Mouse (Mus musculus) thymus, adult 2 months (tissue): ENCODE measurements around the gene Rxfp4. TPM values are rescaled to one million over a fixed set of nuclear protein-coding genes. Genes with fewer than 3 reads are reported as not detected.

Source experiments
- DNase-seq: peaks from one replicate; pipeline ENCODE4 v3.0.0; 2021
- H3K27ac ChIP-seq: fragments of 200-500 bp; 2 replicates; pipeline ENCODE4 v1.5.1; 2012; ENCODE audit warnings: low read length, control low read depth; ENCODE audit not compliant: control insufficient read depth, insufficient read depth
- H3K27me3 ChIP-seq: fragments of 200-500 bp; 2 replicates; pipeline ENCODE4 v1.6.1; 2012; ENCODE audit warnings: mild to moderate bottlenecking, low read length, moderate library complexity, mixed read lengths; ENCODE audit not compliant: control insufficient read depth, insufficient read depth
- H3K36me3 ChIP-seq: fragments of 200-500 bp; 2 replicates; pipeline ENCODE4 v1.6.1; 2012; ENCODE audit warnings: mild to moderate bottlenecking, low read length, moderate library complexity; ENCODE audit not compliant: control insufficient read depth, insufficient read depth
- H3K4me1 ChIP-seq: fragments of 200-500 bp; replicated peaks from 2 replicates; pipeline ENCODE4 v1.6.1; 2012; ENCODE audit warnings: low read length; ENCODE audit not compliant: control insufficient read depth, insufficient read depth
- H3K4me3 ChIP-seq: fragments of 200-500 bp; 2 replicates; pipeline ENCODE4 v1.5.1; 2012; ENCODE audit warnings: mild to moderate bottlenecking, low read length, control low read depth, moderate library complexity; ENCODE audit not compliant: control insufficient read depth, insufficient read depth
- CTCF ChIP-seq: fragments of 200-500 bp; IDR thresholded peaks from 2 replicates; pipeline ENCODE4 v1.5.1; 2012; ENCODE audit warnings: mild to moderate bottlenecking, control low read depth, low read length, moderate library complexity, borderline replicate concordance; ENCODE audit not compliant: control insufficient read depth, poor library complexity, insufficient read depth; ENCODE audit errors: extremely low read depth
- POLR2A ChIP-seq: fragments of 200-500 bp; IDR thresholded peaks from 2 replicates; pipeline ENCODE4 v1.6.1; 2012; ENCODE audit warnings: mild to moderate bottlenecking, low read length, control low read depth, moderate library complexity; ENCODE audit not compliant: control insufficient read depth, poor library complexity, insufficient read depth; ENCODE audit errors: extremely low read depth
- WGBS: fragments of 180-500 bp; shearing (Covaris S2); methylation state at CpG from one replicate; pipeline ENCODE4 v1.1.7; 2018; 5-methylcytosine and 5-hydroxymethylcytosine counted together
- polyA plus RNA-seq: library from polyadenylated mRNA; depleted of rRNA; stranded (reverse); fragments of >200 nt; gene quantifications from 2 replicates; pipeline ENCODE4 v1.2.3, GENCODE M21; 2012

Rxfp4 gene
- polyA plus RNA-seq, 1 experiment, result not detected

GRCm38 (mm10) chr3:88686734-88687611 is 34.0 kb upstream of the Rxfp4 start:
- peaks cover 37% of the 10 kb centered on the region for H3K36me3 ChIP-seq
- WGBS, result 46% methylated on average over 13 of the region's 13 CpGs
- H3K27me3 ChIP-seq, result no peaks in the 10 kb centered on the region
- no peak for DNase-seq
- H3K27ac ChIP-seq, result no peak overlapping the region
- TF ChIP-seq CTCF (no peak), POLR2A (no peak)
- H3K4me3 ChIP-seq, result peak overlapping the region; percentile 74
- H3K4me1 ChIP-seq, result peaks cover 5% of the 10 kb centered on the region

GRCm38 (mm10) chr3:88685958-88686451 is 33.1 kb upstream of the Rxfp4 start:
- DNase-seq, result peak; percentile 39
- Histone ChIP-seq H3K4me3 (peak overlapping the region; percentile 74), H3K27ac (peak overlapping the region; percentile 38), H3K27me3 (no peaks in the 10 kb centered on the region), H3K36me3 (peaks cover 28% of the 10 kb centered on the region), H3K4me1 (peaks cover 5% of the 10 kb centered on the region)
- WGBS, result under 1% methylated on average over 45 of the region's 45 CpGs
- TF ChIP-seq CTCF, result no peak
- no peak for TF ChIP-seq POLR2A

- no peaks in the 10 kb centered on the region for H3K27me3 ChIP-seq
- DNase-seq, result peak; percentile 96
- TF ChIP-seq POLR2A (peak; percentile 94), CTCF (peak; percentile 35; the same call in 1 of the 2 replicates)
- H3K4me1 ChIP-seq, result peaks cover 5% of the 10 kb centered on the region
- WGBS, result 1% methylated on average over 47 of the region's 47 CpGs
- peak within 1 kb of the TSS; percentile 74 for H3K4me3 ChIP-seq
- H3K36me3 ChIP-seq, result peaks cover 21% of the 10 kb centered on the region
- H3K27ac ChIP-seq, result peak within 1 kb of the TSS; percentile 80
Observed at GRCm38 (mm10) chr3:88684980-88685941, 32.3 kb upstream of the Rxfp4 start, which contains the start of gene Khdc4. Gene Khdc4 (plus strand): TSS chr3:88685803.

- TF ChIP-seq CTCF (no peak), POLR2A (no peak)
- 48% methylated on average over 8 of the region's 8 CpGs for WGBS
- DNase-seq, result no peak
Observed at GRCm38 (mm10) chr3:88684236-88684979, 31.5 kb upstream of the Rxfp4 start.

GRCm38 (mm10) chr3:88683814-88684213 is 30.9 kb upstream of the Rxfp4 start:
- H3K27me3 ChIP-seq, result no peaks in the 10 kb centered on the region
- no peak overlapping the region for H3K4me3 ChIP-seq
- 99% methylated on average over 2 of the region's 2 CpGs for WGBS
- H3K36me3 ChIP-seq, result peaks cover 7% of the 10 kb centered on the region; the same call in 1 of the 2 replicates
- no peak overlapping the region for H3K27ac ChIP-seq
- no peak for DNase-seq
- no peak for TF ChIP-seq CTCF
- TF ChIP-seq POLR2A, result no peak
- H3K4me1 ChIP-seq, result peaks cover 5% of the 10 kb centered on the region

More at GRCm38 (mm10) chr3:88684236-88684979, 31.5 kb upstream of the Rxfp4 start:
- Histone ChIP-seq H3K4me1 (peaks cover 5% of the 10 kb centered on the region), H3K36me3 (peaks cover 12% of the 10 kb centered on the region; the same call in 1 of the 2 replicates), H3K27me3 (no peaks in the 10 kb centered on the region), H3K27ac (no peak overlapping the region), H3K4me3 (no peak overlapping the region)
